Mouse (Mus musculus) brown adipose tissue, adult 24 weeks (tissue): ENCODE data around the gene Atp2a2. TPM values are rescaled to one million over a fixed set of nuclear protein-coding genes. Genes with fewer than 3 reads are reported as not detected.

Experiments
- H3K27ac ChIP-seq: fragments of 200-500 bp; replicated peaks from 2 replicates; pipeline ENCODE4 v1.5.1; 2012; ENCODE audit warnings: low read depth, mild to moderate bottlenecking, low read length
- H3K4me1 ChIP-seq: fragments of 200-500 bp; 2 replicates; pipeline ENCODE4 v1.6.1; 2012; ENCODE audit warnings: low read length, mixed read lengths; ENCODE audit not compliant: control insufficient read depth, insufficient read depth, insufficient read length
- H3K4me3 ChIP-seq: fragments of 200-500 bp; 2 replicates; pipeline ENCODE4 v1.5.1; 2012; ENCODE audit warnings: low read depth, mild to moderate bottlenecking, low read length, moderate library complexity; ENCODE audit not compliant: insufficient read depth
- polyA plus RNA-seq: library from polyadenylated mRNA; stranded (reverse); fragments of >200 nt; gene quantifications from 2 replicates; pipeline ENCODE4 v1.2.4, GENCODE M21; 2012; ENCODE audit not compliant: missing spikeins, insufficient read depth, insufficient read length

Gene Atp2a2
- polyA plus RNA-seq, 1 experiment, result 79.4 TPM

DNA sequence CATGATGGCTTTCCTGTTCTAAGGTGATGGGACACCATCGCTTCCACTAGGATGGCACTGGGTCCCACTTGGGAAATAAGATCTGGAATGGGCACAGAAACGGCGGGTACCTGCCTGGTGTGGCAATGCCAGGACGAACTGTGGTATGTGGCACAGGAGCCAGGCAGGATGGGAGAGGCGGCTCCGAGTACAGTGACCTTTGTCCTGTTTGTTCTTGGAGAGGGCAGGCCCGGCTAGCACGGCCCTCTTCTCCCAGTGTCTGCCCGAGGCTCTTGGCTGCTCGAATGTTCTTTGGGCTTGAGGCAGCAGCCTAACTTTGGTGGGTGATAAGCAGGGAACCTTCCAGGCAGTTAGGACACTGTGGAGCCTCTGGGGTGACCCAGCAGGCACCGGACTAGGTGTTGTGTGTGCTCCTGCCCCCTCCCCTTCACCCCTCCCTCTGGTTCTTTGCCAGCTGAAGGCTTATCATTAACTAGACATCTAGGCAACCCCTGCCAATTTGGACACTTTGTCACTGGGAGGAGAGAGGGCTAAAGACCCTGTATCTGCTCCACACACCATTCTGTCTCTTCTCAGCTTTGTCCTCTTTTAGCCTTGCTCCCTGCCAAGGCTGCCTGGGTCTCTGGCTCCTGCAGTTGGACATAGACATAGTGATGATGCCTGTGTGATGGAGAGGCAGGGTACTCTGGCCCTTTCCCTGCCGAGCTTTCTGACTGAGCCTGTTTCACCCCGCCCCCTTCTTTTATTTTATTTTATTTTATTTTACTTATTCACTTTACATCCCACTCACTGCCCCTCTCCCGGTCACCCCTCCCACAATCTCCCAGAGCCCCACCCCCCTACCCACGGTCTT, 25.1 kb upstream of the Atp2a2 start:
- peaks cover 40% of the 10 kb centered on the region for H3K4me1 ChIP-seq
- no peak overlapping the region for H3K4me3 ChIP-seq
- H3K27ac ChIP-seq, result peak overlapping the region; percentile 87

DNA sequence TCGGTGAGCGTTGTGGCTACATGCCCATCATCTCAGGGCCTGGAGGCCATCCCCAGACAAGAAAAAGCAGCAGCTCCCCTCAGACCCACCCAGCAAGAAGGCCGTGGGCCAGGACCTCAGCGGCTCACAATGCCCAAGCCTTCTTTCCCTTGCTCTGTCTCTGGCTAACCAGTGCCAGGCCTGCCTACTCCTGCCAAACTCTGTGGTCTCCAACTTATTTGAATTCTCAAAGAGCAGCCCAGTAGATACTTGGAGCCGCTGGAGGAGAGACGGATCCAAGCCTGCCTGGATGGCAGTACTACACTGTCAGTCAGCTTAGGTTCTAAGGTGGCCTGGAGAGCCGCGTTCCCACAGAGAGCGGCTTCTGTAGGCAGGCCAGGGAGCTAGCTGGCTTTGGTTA, 24.4 kb upstream of the Atp2a2 start:
- H3K4me3 ChIP-seq, result no peak overlapping the region
- peaks cover 40% of the 10 kb centered on the region for H3K4me1 ChIP-seq
- H3K27ac ChIP-seq, result peak overlapping the region; percentile 79

DNA sequence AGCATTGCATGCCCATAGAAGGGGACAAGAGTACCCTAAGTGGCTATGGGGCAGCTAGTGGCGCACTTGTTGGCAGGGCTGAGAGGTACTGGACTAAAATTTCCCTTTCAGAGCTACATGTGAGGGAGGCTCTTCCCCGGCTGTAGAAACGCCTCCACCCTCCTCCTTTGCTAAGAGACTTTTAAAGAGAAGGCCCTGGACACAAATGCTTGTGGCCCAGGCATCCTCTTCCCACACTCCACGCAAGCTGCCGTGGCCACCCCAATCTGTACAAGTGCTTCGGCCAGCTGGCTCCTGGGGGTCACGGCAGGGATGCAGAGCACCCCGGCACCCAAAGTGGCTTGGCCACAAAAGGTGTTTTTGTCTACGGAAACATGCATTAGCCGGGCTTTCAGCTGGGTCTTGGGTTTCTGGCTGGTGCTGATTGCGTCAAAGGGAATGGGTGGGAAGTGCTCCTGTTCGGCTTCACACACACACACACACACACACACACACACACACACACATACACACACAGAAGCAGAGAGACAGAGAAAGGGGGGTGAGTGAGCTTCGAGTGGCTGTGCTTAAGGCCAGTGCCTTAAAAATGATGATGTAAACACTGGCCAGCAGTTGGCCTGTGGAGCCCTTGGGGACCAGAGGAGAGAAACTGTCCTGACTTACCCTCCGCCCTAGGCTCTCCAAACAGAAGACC, 23.4 kb upstream of the Atp2a2 start:
- peak overlapping the region; percentile 79 for H3K27ac ChIP-seq
- H3K4me1 ChIP-seq, result peaks cover 40% of the 10 kb centered on the region
- no peak overlapping the region for H3K4me3 ChIP-seq

DNA sequence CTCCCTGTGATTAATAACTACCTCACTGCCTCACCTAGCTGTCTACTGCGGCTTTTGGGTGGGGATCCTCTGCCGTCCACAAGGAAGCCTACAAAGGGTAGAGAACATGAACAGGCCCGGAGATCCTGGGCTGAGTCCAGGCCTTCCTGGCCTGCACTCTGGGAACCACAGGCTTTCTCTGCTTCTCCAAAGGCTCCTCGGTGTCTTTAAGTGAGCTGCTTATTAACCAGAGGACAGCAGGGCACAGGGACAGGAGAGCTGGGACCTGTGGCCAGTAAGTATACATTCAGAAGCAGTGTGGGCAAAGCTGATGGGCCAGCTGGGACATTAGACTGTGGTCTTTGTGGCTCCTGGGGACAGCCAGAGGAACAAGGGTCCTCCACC, 22.8 kb upstream of the Atp2a2 start:
- Histone ChIP-seq H3K4me3 (no peak overlapping the region), H3K4me1 (peaks cover 35% of the 10 kb centered on the region), H3K27ac (peak overlapping the region; percentile 29)

DNA sequence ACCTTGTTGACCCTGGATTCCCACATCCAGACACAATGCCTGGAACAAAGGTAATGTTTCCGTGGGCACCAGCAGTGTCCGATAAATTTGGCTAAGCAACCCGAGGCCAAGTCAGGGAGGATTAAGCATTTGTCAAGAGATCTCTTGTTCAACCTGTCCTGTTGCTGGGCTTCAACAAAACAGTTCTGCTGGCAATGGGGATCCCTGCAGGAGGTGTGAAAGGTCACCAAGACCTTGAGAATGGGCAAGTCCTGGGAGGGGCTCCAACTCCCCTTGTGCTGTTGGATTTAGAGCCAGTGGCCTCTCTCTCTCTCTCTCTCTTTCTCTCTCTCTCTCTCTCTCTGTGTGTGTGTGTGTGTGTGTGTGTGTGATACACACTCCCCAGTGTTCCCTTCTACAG, 22.2 kb upstream of the Atp2a2 start:
- Histone ChIP-seq H3K4me3 (no peak overlapping the region), H3K27ac (no peak overlapping the region), H3K4me1 (peaks cover 35% of the 10 kb centered on the region)

DNA sequence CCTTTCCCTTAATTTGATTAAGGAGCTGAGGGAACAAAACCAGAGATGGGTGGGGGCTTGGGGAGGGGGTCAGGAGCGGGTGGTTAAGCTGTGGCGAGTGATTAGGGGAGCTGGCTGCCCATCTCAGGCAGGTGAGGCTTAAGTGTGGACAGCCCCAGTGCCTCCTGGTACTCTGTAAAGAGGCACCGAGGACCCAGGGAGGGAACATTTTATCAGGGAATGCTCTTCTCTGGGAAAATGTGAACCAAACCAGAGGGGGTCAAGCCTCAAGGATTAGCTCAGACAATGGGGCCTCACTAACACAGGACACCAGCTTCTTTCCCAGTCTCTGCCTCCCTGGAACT, 19.1 kb upstream of the Atp2a2 start:
- Histone ChIP-seq H3K4me1 (peaks cover 20% of the 10 kb centered on the region), H3K4me3 (no peak overlapping the region), H3K27ac (no peak overlapping the region)

DNA sequence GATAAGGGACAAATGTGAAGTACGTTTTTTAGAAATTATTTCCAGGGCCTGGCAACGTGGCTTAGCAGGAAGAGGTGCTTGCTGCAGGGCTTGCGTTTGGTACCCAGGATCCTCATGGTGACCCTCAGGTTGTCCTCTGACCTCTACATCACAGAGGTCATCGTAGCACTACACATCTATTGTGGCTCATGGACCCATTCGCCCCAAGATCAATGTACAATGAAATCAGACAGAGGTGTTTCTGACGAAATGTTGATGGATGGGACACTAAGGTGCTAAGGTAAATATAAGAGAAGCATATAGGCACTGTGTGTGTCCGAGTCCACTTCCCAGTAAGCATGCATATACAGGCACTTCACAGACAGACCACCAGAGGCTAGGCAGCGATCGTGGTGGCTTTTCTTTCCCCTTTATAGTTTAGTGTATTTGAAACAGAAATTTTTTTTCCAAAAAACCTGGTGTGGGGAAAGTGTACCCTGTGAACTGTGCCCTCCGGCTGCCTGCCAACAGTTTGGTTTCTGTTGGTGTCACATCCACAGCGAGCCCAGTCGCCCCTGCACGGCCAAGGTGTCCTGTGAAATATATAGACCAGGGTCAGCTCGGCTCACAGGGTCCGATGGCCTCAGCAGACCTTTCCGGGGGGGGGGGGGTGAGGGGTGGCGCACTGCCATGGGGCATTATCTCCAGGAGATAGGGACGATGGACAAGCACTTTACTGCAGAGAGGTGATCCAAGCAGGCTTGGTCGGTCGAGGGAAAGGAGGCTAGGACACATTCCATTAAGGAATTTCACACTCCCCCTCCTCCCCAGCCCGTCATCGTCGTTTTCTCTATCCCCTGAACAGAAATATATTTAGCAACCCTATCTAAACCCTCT, 18.5 kb upstream of the Atp2a2 start:
- no peak overlapping the region for H3K4me3 ChIP-seq
- H3K27ac ChIP-seq, result no peak overlapping the region
- H3K4me1 ChIP-seq, result peaks cover 15% of the 10 kb centered on the region

DNA sequence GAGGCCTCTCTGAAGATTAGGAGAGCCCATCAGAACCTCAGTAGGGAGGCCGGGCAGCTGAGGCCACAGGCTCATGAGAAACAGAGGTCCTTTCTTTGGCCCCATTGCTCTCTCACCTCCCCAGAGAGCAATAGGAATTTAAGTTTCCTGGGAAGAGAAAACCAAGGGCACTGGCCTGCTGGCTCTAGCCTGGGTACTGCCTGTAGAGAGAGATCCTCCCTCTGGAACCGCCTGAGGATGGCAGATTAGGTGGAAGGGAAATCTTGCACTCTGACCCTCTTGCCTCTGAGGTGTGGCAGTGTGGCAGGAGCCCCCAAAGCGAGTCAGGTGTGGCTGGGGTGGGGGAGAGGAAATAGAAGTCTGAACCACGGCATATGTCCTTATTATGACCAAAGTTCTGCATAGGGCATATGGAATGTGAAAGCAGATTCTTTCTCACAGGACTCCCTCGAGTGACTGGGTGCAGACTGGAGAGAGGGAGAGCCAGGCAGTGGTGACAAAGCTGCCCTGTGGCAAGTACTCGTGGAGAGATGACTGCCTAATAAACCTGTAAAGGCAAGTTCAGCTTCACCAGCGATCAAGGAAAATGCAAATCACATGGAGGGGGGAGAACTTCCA, 17.1 kb upstream of the Atp2a2 start:
- Histone ChIP-seq H3K27ac (peak overlapping the region; percentile 60), H3K4me3 (no peak overlapping the region), H3K4me1 (peaks cover 8% of the 10 kb centered on the region)

DNA sequence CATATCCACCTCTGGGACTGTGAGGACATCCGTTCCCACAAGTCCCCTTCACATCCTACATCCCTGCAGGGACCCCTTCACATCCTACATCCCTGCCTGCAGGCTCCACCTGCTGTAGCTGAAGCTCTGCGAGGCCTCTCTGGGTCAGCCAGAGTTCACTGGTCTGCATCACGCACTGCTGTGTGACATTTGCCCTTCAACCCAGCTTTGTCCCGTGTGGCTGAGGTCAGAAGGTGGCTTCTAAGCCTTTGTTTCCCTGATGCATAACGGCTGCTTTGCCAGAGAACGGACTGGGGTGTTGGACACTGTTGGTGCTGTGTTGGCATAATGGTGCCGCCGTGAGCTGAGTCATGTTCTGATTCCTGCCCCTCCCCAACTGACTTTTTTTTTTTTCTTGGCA, 16.2 kb upstream of the Atp2a2 start:
- no peak overlapping the region for H3K4me3 ChIP-seq
- peaks cover 8% of the 10 kb centered on the region for H3K4me1 ChIP-seq
- H3K27ac ChIP-seq, result peak overlapping the region; percentile 60; the same call in 1 of the 2 replicates

DNA sequence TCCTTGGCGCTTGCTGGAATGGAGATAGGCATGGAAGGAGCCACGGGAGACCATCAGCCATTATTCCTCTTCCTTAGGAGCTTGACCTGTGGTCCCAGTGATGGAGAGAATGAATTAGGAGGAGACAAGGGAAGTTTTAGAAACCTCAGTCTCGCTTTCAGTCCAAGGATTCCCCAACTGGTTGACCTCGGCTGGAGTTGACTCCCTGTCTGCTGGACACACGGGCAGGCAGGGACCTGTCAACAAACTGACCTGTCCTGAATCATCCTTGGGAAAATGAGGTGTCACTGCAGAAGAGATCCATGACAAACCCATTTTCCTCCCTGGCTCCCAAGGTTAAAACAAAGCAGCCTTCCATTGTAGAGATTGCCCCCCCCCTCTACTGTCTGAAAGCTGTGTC, 14.9 kb upstream of the Atp2a2 start:
- Histone ChIP-seq H3K4me1 (peaks cover 8% of the 10 kb centered on the region), H3K4me3 (no peak overlapping the region), H3K27ac (no peak overlapping the region)

DNA sequence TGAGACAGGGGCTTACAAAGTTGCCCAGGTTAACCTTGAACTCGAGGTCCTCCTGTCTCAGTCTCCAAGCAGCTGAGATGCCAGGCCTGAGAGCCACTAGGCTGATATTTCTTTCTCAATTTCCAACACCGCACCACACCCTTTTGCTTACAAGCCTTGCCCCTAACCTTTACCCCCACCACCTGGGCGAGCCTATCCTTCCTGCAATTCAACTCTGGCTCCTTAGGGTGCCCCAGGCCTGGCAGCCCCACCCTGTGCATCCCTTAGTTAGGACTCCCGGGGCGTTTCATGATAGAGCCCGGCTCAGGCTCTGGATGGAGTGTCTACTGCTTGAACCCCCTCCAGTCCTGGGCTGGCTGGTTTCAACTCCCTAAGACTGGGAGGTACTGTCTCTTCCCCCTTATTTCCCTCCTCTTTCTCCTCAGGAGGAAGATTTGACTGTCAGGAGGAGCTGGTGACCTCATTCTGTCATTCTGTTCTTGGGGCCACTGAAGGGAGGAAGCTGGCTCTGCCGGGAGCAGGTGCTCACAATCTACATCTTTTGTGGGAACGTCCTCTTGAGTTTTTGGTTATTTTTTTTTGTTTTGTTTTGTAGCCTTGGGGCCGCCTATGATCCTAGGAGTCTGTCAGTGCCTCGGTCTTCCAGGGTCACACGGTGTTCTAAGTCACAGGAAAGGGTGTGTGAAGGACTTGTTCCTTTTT, 14.2 kb upstream of the Atp2a2 start:
- Histone ChIP-seq H3K4me1 (peaks cover 8% of the 10 kb centered on the region), H3K4me3 (no peak overlapping the region), H3K27ac (no peak overlapping the region)

DNA sequence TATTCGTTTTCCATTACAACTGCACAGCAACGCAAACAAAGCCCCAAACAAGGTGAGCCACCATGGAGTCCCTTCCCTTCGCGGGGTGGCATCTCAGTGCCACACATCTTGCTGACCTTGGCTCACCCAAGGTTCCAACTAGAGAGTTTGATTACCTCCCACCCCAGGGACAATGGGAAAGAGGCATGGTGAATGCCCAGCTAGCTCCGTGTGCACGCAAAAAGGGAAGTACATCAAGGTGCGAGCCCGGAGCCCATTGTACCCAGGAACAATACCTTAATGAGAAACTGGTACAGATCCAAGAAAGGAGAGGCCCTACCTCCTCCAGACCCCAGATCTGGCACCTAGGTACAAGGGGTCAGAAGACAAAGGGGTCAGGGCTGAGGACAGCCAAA, 12.1 kb upstream of the Atp2a2 start:
- H3K27ac ChIP-seq, result no peak overlapping the region
- peaks cover 8% of the 10 kb centered on the region for H3K4me1 ChIP-seq
- no peak overlapping the region for H3K4me3 ChIP-seq

DNA sequence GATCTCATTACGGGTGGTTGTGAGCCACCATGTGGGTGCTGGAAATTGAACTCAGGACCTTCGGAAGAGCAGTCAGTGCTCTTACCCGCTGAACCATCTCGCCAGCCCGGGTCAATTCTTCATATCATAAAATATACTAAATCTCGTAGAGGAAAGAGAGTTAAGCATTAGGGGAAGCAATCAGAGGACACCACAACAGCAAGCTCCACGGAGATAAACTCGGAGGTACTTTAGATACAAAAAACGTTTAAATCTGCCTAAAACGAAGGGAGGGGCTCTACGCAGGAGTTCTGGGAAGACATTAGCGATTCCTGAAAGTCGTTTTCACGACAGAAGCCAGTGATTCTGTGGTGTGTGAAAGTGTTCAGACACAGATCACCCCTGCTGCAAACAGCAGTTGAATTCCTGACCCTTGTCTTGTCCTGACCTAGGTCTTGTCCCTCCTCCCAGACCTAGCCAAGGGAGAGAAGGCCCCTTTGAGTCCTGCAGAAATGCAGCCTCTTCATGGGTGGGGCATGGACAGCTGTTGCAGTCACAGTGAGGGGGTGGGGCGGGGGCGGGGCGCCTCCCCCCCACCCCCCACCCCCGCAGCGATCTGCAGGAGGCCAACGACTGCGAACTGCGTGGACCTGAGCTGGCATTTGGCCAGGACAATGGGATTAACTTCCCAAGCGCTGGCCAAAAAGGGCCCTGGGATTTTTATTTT, 11.5 kb upstream of the Atp2a2 start:
- Histone ChIP-seq H3K27ac (no peak overlapping the region), H3K4me3 (no peak overlapping the region), H3K4me1 (peaks cover 5% of the 10 kb centered on the region)

DNA sequence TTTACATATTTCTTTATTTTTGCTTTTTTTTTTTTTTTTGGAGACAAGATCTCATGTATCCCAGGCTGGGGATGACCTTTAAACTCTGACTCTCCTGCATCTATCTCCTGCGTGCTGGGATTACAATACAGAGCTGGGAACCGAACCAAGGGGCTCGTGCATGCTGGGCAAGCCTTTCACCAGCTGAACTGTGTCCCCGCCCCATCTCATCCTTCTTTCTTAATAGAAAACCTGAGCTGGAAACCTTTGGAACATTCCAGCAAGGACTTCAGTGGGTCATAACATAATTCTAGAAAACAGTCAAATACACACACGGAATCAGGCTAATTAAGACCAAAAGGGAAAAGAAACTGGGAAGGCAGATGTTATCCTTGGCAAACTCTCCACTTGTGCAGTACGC, 10.0 kb upstream of the Atp2a2 start:
- H3K4me1 ChIP-seq, result no peaks in the 10 kb centered on the region; the same call in 1 of the 2 replicates
- no peak overlapping the region for H3K27ac ChIP-seq
- no peak overlapping the region for H3K4me3 ChIP-seq
